Mouse (Mus musculus): Measurements from ENCODE around the gene Bcdin3d. TPM values are rescaled to one million over a fixed set of nuclear protein-coding genes. Genes with fewer than 3 reads are reported as not detected.

Gene Bcdin3d
- total and polyA plus RNA-seq, 3 experiments: 7.8 to 31.3 (median 13.7) TPM

DNA sequence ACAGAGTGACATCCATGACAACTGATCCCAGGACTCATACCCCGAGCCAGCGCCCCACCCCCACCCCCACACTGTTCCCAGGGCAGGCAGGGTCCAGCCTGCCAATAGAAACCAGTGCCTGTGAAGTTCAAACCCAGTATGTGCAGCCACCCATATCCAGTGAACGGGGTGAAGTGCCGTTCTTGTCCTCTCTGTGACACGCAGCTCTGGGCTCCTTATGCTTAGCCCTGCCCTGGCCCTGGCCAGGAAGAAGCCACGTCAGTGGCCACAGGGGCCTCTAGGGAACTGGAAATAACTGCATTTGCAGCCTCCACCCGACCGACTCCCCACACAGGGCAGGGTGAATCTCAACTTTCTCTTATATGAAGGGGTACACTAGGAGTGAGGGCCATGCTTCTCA is 42.6 kb downstream of the Bcdin3d start:
- Histone ChIP-seq H3K9ac (ENCODE audit: control insufficient read depth, low read depth, low read length, poor library complexity, severe bottlenecking) (no peak overlapping the region), H3K36me3 (ENCODE audit: control insufficient read depth in 1 of 2, insufficient read depth in 2 of 2, low read length in 2 of 2) (no peaks in the 10 kb centered on the region), H3K4me1 (ENCODE audit: control insufficient read depth in 1 of 2, insufficient read depth in 2 of 2, low read length in 2 of 2) (no peaks in the 10 kb centered on the region), H3K27me3 (ENCODE audit: control insufficient read depth in 1 of 2, insufficient read depth in 2 of 2, low read length in 2 of 2) (no peaks in the 10 kb centered on the region), H3K4me3 (ENCODE audit: control insufficient read depth in 1 of 2, insufficient read depth in 1 of 2, low read depth in 2 of 2, low read length in 2 of 2) (no peak overlapping the region), H3K27ac (ENCODE audit: control insufficient read depth, low read depth, low read length) (no peak overlapping the region), H3K9me3 (replicated peaks; ENCODE audit: insufficient read depth, low read length) (no peaks in the 10 kb centered on the region), H3K79me2 (ENCODE audit: control insufficient read depth, insufficient read depth, low read length, poor library complexity) (no peaks in the 10 kb centered on the region)
- TF ChIP-seq POLR2A (IDR thresholded peaks at IDR 0.05; ENCODE audit: control insufficient read depth in 1 of 2, insufficient read depth in 1 of 2, low read depth in 1 of 2, low read length in 2 of 2, poor library complexity in 1 of 2) (no peak), NELFE (IDR thresholded peaks at IDR 0.05; ENCODE audit: low read depth, low read length) (no peak)
- DNase-seq (ENCODE audit: low read depth, low spot score): no peak

DNA sequence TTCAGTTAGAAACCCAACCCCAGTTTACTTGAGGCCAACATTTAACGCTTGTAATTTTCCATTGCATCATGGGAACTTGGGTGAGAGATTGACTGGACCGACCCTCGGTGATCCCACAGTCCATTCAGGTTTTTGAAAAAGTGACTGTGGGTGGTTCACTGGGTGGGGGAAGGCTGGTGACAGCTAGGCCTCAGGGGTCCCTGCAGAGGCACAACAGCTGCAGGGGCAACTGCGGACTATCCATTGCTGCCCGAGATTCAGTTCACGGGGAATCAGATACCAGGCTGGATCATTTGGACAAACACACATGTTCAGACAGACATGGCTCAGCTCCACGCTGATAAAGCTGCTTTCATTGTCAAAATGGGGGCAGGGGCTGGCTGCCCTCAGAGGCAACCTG is 43.0 kb downstream of the Bcdin3d start:
- Histone ChIP-seq H3K9ac (ENCODE audit: control insufficient read depth, low read depth, low read length, poor library complexity, severe bottlenecking) (no peak overlapping the region), H3K4me1 (ENCODE audit: control insufficient read depth in 1 of 2, insufficient read depth in 2 of 2, low read length in 2 of 2) (no peaks in the 10 kb centered on the region), H3K79me2 (ENCODE audit: control insufficient read depth, insufficient read depth, low read length, poor library complexity) (no peaks in the 10 kb centered on the region), H3K36me3 (ENCODE audit: control insufficient read depth in 1 of 2, insufficient read depth in 2 of 2, low read length in 2 of 2) (no peaks in the 10 kb centered on the region), H3K27me3 (ENCODE audit: control insufficient read depth in 1 of 2, insufficient read depth in 2 of 2, low read length in 2 of 2) (no peaks in the 10 kb centered on the region), H3K4me3 (ENCODE audit: control insufficient read depth in 1 of 2, insufficient read depth in 1 of 2, low read depth in 2 of 2, low read length in 2 of 2) (no peak overlapping the region), H3K9me3 (replicated peaks; ENCODE audit: insufficient read depth, low read length) (no peaks in the 10 kb centered on the region), H3K27ac (ENCODE audit: control insufficient read depth, low read depth, low read length) (no peak overlapping the region)
- no peak for DNase-seq (ENCODE audit: low read depth, low spot score)
- TF ChIP-seq MXI1 (IDR thresholded peaks at IDR 0.05; ENCODE audit: low read depth, low read length): no peak
- TF ChIP-seq MYB (IDR thresholded peaks at IDR 0.05; ENCODE audit: low read depth, low read length): no peak
- no peak for TF ChIP-seq POLR2AphosphoS5 (IDR thresholded peaks at IDR 0.05; ENCODE audit: borderline replicate concordance, low read depth, low read length)
- no peak for TF ChIP-seq ZNF384 (IDR thresholded peaks at IDR 0.05; ENCODE audit: low read depth, low read length)
- TF ChIP-seq BHLHE40 (IDR thresholded peaks at IDR 0.05; ENCODE audit: borderline replicate concordance, low read depth, low read length): no peak
- no peak for TF ChIP-seq ZMIZ1 (IDR thresholded peaks at IDR 0.05; ENCODE audit: low read depth, low read length)
- no peak for TF ChIP-seq RAD21 (IDR thresholded peaks at IDR 0.05; ENCODE audit: low read depth, low read length)
- TF ChIP-seq ETS1 (IDR thresholded peaks at IDR 0.05; ENCODE audit: low read depth, low read length): no peak

DNA sequence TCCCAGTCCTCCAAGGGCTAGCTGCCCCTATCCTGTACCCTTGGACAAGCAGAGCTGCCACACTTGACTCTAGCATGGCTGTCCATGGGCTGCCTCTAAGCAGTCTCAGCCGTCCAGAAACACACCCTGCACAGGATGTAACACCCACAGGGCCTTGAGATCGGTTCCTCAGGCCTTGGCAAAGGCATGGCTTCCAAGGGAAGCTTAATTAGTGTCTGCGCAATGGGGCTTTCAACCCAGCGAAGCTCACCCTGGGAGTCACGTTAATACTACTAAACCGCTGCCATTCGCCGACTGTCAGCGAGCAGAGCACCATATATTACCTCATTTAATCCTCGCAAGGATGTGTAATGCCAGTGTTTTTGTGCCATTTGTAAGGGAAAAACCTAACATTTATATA is 43.5 kb downstream of the Bcdin3d start:
- no peak for TF ChIP-seq USF2 (IDR thresholded peaks at IDR 0.05; ENCODE audit: borderline replicate concordance in 1 of 2, insufficient read depth in 1 of 2, low read depth in 1 of 2, low read length in 2 of 2)
- no peak for TF ChIP-seq NRF1 (IDR thresholded peaks at IDR 0.05; ENCODE audit: insufficient read depth, low read depth, low read length, poor library complexity, severe bottlenecking)
- TF ChIP-seq RCOR1 (IDR thresholded peaks at IDR 0.05; ENCODE audit: low read depth, low read length): no peak
- TF ChIP-seq ZC3H11A (IDR thresholded peaks at IDR 0.05; ENCODE audit: low read depth, low read length): no peak
- no peak for TF ChIP-seq MAZ (IDR thresholded peaks at IDR 0.05; ENCODE audit: low read depth, low read length)
- no peak for TF ChIP-seq POLR2A (IDR thresholded peaks at IDR 0.05; ENCODE audit: control insufficient read depth in 1 of 2, insufficient read depth in 1 of 2, low read depth in 1 of 2, low read length in 2 of 2, poor library complexity in 1 of 2)
- no peak for TF ChIP-seq MXI1 (IDR thresholded peaks at IDR 0.05; ENCODE audit: low read depth, low read length)
- no peak for TF ChIP-seq NELFE (IDR thresholded peaks at IDR 0.05; ENCODE audit: low read depth, low read length)
- TF ChIP-seq ZKSCAN1 (IDR thresholded peaks at IDR 0.05; ENCODE audit: low read depth, low read length): no peak
- TF ChIP-seq JUND (IDR thresholded peaks at IDR 0.05; ENCODE audit: low read depth, low read length): no peak
- TF ChIP-seq E2F4 (IDR thresholded peaks at IDR 0.05; ENCODE audit: borderline replicate concordance, low read depth, low read length): no peak
- no peaks in the 10 kb centered on the region for H3K4me1 ChIP-seq (ENCODE audit: control insufficient read depth in 1 of 2, insufficient read depth in 2 of 2, low read length in 2 of 2)
- no peak overlapping the region for H3K27ac ChIP-seq (ENCODE audit: control insufficient read depth, low read depth, low read length)
- no peak overlapping the region for H3K9ac ChIP-seq (ENCODE audit: control insufficient read depth, low read depth, low read length, poor library complexity, severe bottlenecking)
- H3K4me3 ChIP-seq (ENCODE audit: control insufficient read depth in 1 of 2, insufficient read depth in 1 of 2, low read depth in 2 of 2, low read length in 2 of 2): no peak overlapping the region
- no peaks in the 10 kb centered on the region for H3K36me3 ChIP-seq (ENCODE audit: control insufficient read depth in 1 of 2, insufficient read depth in 2 of 2, low read length in 2 of 2)
- DNase-seq (ENCODE audit: low read depth, low spot score): no peak
- H3K9me3 ChIP-seq (replicated peaks; ENCODE audit: insufficient read depth, low read length): no peaks in the 10 kb centered on the region
- H3K79me2 ChIP-seq (ENCODE audit: control insufficient read depth, insufficient read depth, low read length, poor library complexity): no peaks in the 10 kb centered on the region
- no peaks in the 10 kb centered on the region for H3K27me3 ChIP-seq (ENCODE audit: control insufficient read depth in 1 of 2, insufficient read depth in 2 of 2, low read length in 2 of 2)
